Mouse (Mus musculus) stomach, embryonic 15.5 days (tissue): ENCODE results near the gene Dgkg. TPM values are rescaled to one million over a fixed set of nuclear protein-coding genes. Genes with fewer than 3 reads are reported as not detected.

Experiments
- ATAC-seq: fragments of 200-750 bp; cut with Nextera tagmentation; 2 replicates; pipeline ENCODE4 v1.8.0; 2017; ENCODE audit warnings: low read depth, moderate number of reproducible peaks, moderate TSS enrichment; ENCODE audit not compliant: insufficient read depth, low FRiP score
- H3K27ac ChIP-seq: fragments of 300-500 bp; sonication (generic); 2 replicates; pipeline ENCODE4 v1.5.1; 2015; ENCODE audit warnings: mild to moderate bottlenecking, inconsistent platforms
- H3K27me3 ChIP-seq: fragments of 300-500 bp; sonication (generic); replicated peaks from 2 replicates; pipeline ENCODE4 v1.6.1; 2015; ENCODE audit warnings: inconsistent platforms
- H3K36me3 ChIP-seq: fragments of 300-500 bp; sonication (generic); 2 replicates; pipeline ENCODE4 v1.6.1; 2015; ENCODE audit warnings: inconsistent platforms
- H3K4me1 ChIP-seq: fragments of 300-500 bp; sonication (generic); 2 replicates; pipeline ENCODE4 v1.6.1; 2015; ENCODE audit warnings: inconsistent platforms
- H3K4me2 ChIP-seq: fragments of 300-500 bp; sonication (generic); 2 replicates; pipeline ENCODE4 v1.6.1; 2015; ENCODE audit warnings: mild to moderate bottlenecking, inconsistent platforms
- H3K4me3 ChIP-seq: fragments of 300-500 bp; sonication (generic); replicated peaks from 2 replicates; pipeline ENCODE4 v1.5.1; 2015; ENCODE audit warnings: inconsistent platforms
- H3K9ac ChIP-seq: fragments of 300-500 bp; sonication (generic); 2 replicates; pipeline ENCODE4 v1.6.1; 2015; ENCODE audit warnings: inconsistent platforms
- H3K9me3 ChIP-seq: fragments of 300-500 bp; sonication (generic); 2 replicates; pipeline ENCODE4 v1.6.1; 2016; ENCODE audit warnings: inconsistent platforms
- WGBS: fragments of 180-500 bp; shearing (Covaris S2); methylation state at CpG from one replicate; pipeline ENCODE4 v1.1.7; 2015; 5-methylcytosine and 5-hydroxymethylcytosine counted together
- polyA plus RNA-seq: library from polyadenylated mRNA; unstranded; fragments of >200 nt; fragmentation: Nextera tagmentation; extraction: Ambion mirVana; gene quantifications from 2 replicates; pipeline ENCODE4 v1.2.1, GENCODE M21; 2015

Gene Dgkg
- polyA plus RNA-seq: 1.5 and 2.1 TPM in 2 replicates

- H3K27me3 ChIP-seq: peaks cover 23% of the 10 kb centered on the region
Measured at GRCm38 (mm10) chr16:22656533-22657444, at the start of gene Dgkg. Gene Dgkg, minus strand, starts transcription at chr16:22657221.

GRCm38 (mm10) chr16:22704946-22705345, 47.9 kb upstream of the Dgkg start:
- no peak for ATAC-seq
- WGBS: 43% methylated on average over 6 of the region's 6 CpGs

More at GRCm38 (mm10) chr16:22656533-22657444, at the start of gene Dgkg:
- Histone ChIP-seq H3K4me1 (peaks cover 7% of the 10 kb centered on the region; the same call in 1 of the 2 replicates), H3K4me2 (peak within 1 kb of the TSS; percentile 72), H3K27ac (no peak within 1 kb of the TSS), H3K9ac (no peak within 1 kb of the TSS), H3K36me3 (no peaks in the 10 kb centered on the region), H3K9me3 (no peaks in the 10 kb centered on the region), H3K4me3 (peak within 1 kb of the TSS; percentile 44)
- peak; percentile 31; the same call in 1 of the 2 replicates for ATAC-seq
- WGBS: under 1% methylated on average over 62 of the region's 63 CpGs

GRCm38 (mm10) chr16:22704136-22704535, 47.1 kb upstream of the Dgkg start:
- H3K4me3 ChIP-seq: no peak overlapping the region
- no peaks in the 10 kb centered on the region for H3K9me3 ChIP-seq
- no peak overlapping the region for H3K4me2 ChIP-seq
- ATAC-seq: no peak
- H3K36me3 ChIP-seq: no peaks in the 10 kb centered on the region
- H3K9ac ChIP-seq: no peak overlapping the region
- no peaks in the 10 kb centered on the region for H3K27me3 ChIP-seq
- no peaks in the 10 kb centered on the region for H3K4me1 ChIP-seq
- WGBS: 77% methylated on average over 5 of the region's 5 CpGs
- H3K27ac ChIP-seq: no peak overlapping the region

More at GRCm38 (mm10) chr16:22704946-22705345, 47.9 kb upstream of the Dgkg start:
- Histone ChIP-seq H3K4me3 (no peak overlapping the region), H3K9ac (no peak overlapping the region), H3K4me1 (no peaks in the 10 kb centered on the region), H3K27ac (no peak overlapping the region), H3K9me3 (no peaks in the 10 kb centered on the region), H3K4me2 (no peak overlapping the region), H3K27me3 (no peaks in the 10 kb centered on the region), H3K36me3 (no peaks in the 10 kb centered on the region)

- 69% methylated on average over 13 of the region's 13 CpGs for WGBS
- ATAC-seq: no peak
- H3K4me3 ChIP-seq: no peak overlapping the region
- no peaks in the 10 kb centered on the region for H3K36me3 ChIP-seq
- H3K9ac ChIP-seq: no peak overlapping the region
- no peaks in the 10 kb centered on the region for H3K9me3 ChIP-seq
- no peaks in the 10 kb centered on the region for H3K4me1 ChIP-seq
- no peak overlapping the region for H3K27ac ChIP-seq
- H3K4me2 ChIP-seq: no peak overlapping the region
- H3K27me3 ChIP-seq: no peaks in the 10 kb centered on the region
Measured at GRCm38 (mm10) chr16:22698846-22699760, 42.1 kb upstream of the Dgkg start.

GRCm38 (mm10) chr16:22698101-22698500, 41.1 kb upstream of the Dgkg start:
- H3K27ac ChIP-seq: no peak overlapping the region
- no peak overlapping the region for H3K4me3 ChIP-seq
- ATAC-seq: no peak
- H3K9me3 ChIP-seq: no peaks in the 10 kb centered on the region
- H3K4me2 ChIP-seq: no peak overlapping the region
- 48% methylated on average over 8 of the region's 8 CpGs for WGBS
- H3K36me3 ChIP-seq: no peaks in the 10 kb centered on the region
- H3K27me3 ChIP-seq: no peaks in the 10 kb centered on the region
- H3K9ac ChIP-seq: no peak overlapping the region
- H3K4me1 ChIP-seq: no peaks in the 10 kb centered on the region

GRCm38 (mm10) chr16:22689622-22690021, 32.6 kb upstream of the Dgkg start:
- Histone ChIP-seq H3K9ac (no peak overlapping the region), H3K4me1 (no peaks in the 10 kb centered on the region), H3K36me3 (no peaks in the 10 kb centered on the region), H3K4me3 (no peak overlapping the region), H3K9me3 (no peaks in the 10 kb centered on the region), H3K4me2 (no peak overlapping the region), H3K27ac (no peak overlapping the region), H3K27me3 (no peaks in the 10 kb centered on the region)
- WGBS: 83% methylated on average over 2 of the region's 2 CpGs
- no peak for ATAC-seq

GRCm38 (mm10) chr16:22687711-22688230, 30.8 kb upstream of the Dgkg start:
- 66% methylated on average over 8 of the region's 8 CpGs for WGBS
- no peak overlapping the region for H3K27ac ChIP-seq
- H3K4me3 ChIP-seq: no peak overlapping the region
- no peaks in the 10 kb centered on the region for H3K4me1 ChIP-seq
- H3K36me3 ChIP-seq: no peaks in the 10 kb centered on the region
- H3K4me2 ChIP-seq: no peak overlapping the region
- ATAC-seq: no peak
- H3K9ac ChIP-seq: no peak overlapping the region
- no peaks in the 10 kb centered on the region for H3K27me3 ChIP-seq
- H3K9me3 ChIP-seq: no peaks in the 10 kb centered on the region

GRCm38 (mm10) chr16:22683605-22684004, 26.6 kb upstream of the Dgkg start:
- Histone ChIP-seq H3K9ac (no peak overlapping the region), H3K27ac (no peak overlapping the region), H3K36me3 (no peaks in the 10 kb centered on the region), H3K4me1 (no peaks in the 10 kb centered on the region), H3K4me3 (no peak overlapping the region), H3K9me3 (no peaks in the 10 kb centered on the region), H3K4me2 (no peak overlapping the region), H3K27me3 (no peaks in the 10 kb centered on the region)
- no peak for ATAC-seq
- 65% methylated on average over 3 of the region's 3 CpGs for WGBS

- Histone ChIP-seq H3K36me3 (no peaks in the 10 kb centered on the region), H3K27ac (no peak overlapping the region), H3K4me3 (no peak overlapping the region), H3K4me1 (no peaks in the 10 kb centered on the region), H3K9me3 (no peaks in the 10 kb centered on the region), H3K9ac (no peak overlapping the region), H3K4me2 (no peak overlapping the region), H3K27me3 (no peaks in the 10 kb centered on the region)
- no peak for ATAC-seq
Measured at GRCm38 (mm10) chr16:22682727-22683126, 25.7 kb upstream of the Dgkg start.

GRCm38 (mm10) chr16:22679641-22680040, 22.6 kb upstream of the Dgkg start:
- Histone ChIP-seq H3K36me3 (no peaks in the 10 kb centered on the region), H3K9me3 (no peaks in the 10 kb centered on the region), H3K27ac (no peak overlapping the region), H3K4me2 (no peak overlapping the region), H3K4me3 (no peak overlapping the region), H3K27me3 (no peaks in the 10 kb centered on the region), H3K9ac (no peak overlapping the region), H3K4me1 (no peaks in the 10 kb centered on the region)
- 85% methylated on average over 3 of the region's 3 CpGs for WGBS
- ATAC-seq: no peak

- WGBS: 82% methylated on average over 10 of the region's 10 CpGs
- Histone ChIP-seq H3K9ac (no peak overlapping the region), H3K36me3 (no peaks in the 10 kb centered on the region), H3K4me2 (no peak overlapping the region), H3K27ac (no peak overlapping the region), H3K4me3 (no peak overlapping the region), H3K27me3 (no peaks in the 10 kb centered on the region), H3K9me3 (no peaks in the 10 kb centered on the region), H3K4me1 (no peaks in the 10 kb centered on the region)
- no peak for ATAC-seq
Measured at GRCm38 (mm10) chr16:22674636-22675035, 17.6 kb upstream of the Dgkg start.
